Mouse (Mus musculus): ENCODE measurements around the gene Smco2.

Gene Smco2

DNA sequence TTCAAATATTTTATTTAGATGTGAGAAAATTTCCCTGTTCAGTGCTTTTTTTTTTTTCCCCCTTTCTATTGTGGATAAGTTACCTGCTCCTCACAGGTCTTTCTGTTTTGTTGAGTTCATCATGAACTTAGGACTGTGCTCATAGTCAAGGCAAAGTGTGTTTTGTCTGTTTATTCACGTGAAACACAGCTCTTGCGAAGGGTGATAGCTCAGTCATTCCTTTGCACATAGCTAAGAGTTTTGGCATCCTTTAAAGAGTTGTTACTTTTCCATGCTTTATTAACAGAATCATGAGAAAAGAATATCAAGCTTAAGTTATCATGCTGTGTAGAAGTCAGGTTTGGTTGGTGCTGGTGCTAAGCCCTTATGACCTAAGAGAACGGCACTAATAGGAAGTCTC lies 54.8 kb downstream of the Smco2 start:
- no peak for DNase-seq

DNA sequence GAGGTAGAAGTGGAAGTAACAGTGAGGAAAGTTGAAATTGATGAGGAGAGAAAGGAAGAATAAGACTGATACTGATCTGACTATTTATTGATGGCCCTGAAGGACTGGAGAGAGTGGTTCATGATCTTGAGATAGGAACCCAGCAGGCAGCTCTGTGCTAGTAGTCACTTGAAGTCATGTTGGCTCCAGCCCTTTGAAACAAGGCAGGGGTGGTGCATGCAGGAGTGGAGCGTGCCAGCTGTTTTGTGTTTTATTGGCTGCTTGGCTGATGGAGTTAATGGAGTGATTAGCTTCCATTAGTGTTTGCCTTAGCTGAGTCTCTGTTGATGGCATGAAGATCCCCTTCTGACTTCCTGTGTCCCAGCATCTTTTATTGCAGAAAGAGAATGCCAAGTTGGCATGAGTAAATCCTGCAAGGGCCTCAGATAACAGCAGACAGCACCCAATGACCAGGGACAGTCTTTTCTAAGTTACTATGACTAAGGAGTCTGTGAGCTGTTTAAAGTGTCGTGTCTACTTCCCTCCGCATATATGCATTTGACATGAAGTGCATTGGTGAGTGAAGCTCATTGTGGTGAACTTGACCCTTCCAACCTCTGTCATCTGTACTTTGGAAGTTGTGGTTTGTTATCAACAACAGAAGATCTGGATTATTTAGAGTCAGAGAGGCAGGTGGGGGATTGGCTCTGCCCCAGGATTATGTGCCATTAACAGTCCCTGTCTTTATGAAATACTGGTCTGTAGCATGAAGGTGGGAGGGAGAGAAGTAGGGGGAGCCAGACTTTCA lies 56.3 kb downstream of the Smco2 start:
- no peak for DNase-seq

DNA sequence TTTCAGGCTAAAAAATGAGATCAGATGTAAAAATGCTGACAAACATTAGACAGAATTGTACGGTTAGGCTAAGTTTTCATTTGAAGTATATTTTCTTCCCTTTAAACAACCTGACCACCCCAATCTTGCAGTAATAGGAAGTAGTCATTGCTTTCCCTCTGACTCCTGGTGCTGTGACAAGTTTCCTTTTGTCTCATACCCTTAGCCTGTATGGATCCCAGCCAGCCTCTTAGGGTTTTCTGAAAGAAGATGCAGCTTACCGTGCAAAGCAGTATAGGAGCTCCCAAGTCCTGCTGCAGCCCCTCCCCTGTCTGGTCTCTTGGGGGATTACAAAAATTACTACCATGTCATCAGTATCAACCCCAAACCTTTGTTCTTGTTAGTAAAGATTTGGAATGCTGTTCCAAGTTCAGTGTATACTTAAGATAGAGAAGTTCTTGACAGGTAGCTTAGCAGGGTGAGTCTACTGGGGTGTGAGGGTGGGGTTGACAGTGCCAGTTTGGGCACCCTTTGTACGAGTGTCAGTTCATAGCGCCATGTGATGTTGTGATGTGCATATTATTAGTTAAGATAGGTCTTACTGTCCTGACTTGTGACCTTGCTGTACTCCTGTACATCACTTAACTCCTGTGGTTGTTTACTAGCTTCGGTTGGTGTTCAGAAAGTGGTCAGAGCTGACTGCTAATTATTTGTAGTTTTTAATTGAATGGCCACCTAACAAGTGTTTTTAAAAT lies 57.3 kb downstream of the Smco2 start:
- DNase-seq: no peak

DNA sequence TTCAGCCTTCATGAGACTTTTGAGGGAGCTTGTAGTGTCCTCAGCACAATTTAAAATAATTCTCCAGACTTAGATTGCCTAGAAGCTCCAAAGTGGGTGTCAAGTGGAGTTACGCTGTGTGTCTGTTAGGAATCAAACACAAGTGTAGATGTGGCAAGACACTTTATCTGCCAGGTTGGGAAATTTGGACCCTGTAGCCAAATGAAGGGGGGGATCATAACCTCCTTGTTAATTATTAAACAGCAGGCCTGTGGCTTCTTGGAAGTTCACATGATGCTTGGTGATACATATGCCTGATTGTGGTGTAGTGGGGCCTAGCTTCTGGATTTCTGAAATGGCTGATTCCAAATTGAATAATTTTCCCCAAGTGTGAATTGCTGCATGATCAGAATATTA lies 57.9 kb downstream of the Smco2 start:
- DNase-seq: no peak

DNA sequence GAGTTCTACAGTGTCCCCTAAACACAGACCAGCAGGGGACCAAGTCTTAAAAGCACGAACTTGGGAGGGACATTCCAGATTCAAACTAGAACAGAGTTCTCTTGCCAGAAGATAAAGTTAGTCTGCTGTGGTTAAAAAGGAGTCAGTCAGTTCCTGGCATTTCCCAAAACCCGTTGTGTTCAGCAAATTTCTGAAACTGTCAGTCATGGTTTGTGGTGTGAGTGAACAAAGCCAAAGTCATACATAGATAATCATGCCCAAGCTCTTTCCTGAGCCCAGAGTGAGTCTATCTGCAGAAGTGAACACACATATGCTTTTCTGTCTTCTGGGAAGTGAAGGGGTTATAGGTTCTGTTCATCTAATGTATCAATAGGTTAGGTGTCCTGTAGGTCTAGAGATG lies 58.9 kb downstream of the Smco2 start:
- DNase-seq: no peak

DNA sequence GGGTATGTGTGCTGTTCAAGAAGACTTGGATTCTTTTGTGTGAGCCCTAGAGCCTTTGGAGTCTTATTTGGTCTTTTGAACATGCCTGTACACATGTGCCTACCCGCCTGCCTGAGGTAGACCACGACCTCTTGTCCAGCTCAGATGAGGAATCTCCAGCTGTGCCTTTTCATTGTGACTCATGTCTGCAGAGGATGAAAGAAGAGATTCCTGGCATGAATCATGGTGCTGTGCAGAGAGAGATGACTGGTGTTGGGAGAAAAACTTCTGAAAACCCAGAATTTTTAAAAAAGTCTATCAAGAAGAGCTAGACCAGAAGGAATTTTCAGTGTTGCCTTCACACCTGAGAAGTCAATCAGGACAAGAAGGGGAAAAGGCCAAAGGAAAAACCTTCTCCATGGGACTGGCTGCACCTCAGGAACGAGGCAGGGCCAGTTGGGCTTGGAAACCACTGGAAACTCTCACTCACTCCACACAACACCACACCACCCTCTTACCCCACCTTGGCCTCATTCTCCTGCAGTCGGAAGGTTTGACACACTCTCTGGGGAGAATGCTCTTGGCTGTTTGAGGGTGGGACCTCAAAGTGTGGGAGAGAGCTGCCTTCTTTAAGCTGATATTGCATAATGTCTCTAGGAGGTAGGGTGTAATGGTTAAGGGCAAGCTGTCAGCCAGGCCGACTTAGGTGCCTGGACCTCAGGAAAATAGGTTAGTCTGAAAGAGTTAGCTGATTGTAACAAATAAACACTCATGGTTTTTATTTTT lies 60.0 kb downstream of the Smco2 start:
- no peak for DNase-seq

DNA sequence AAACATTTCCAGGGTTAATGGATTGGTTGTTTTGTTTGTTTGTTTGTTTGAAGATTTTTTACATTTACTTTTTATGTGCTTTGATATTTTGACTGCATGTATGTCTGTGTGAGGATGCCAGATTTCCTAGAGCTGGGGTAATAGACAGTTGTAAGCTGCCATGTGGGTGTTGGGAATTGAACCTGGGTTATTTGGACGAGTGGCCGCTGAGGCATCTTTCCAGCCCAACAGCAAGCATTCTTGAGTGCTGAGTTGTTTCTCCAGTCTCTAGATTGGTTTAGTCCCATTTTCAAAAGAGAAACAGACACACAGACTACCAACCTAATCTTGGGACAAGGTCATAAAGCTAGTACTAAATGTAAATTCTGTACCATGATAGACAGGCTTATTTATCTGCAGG lies 60.9 kb downstream of the Smco2 start:
- no peak for DNase-seq

DNA sequence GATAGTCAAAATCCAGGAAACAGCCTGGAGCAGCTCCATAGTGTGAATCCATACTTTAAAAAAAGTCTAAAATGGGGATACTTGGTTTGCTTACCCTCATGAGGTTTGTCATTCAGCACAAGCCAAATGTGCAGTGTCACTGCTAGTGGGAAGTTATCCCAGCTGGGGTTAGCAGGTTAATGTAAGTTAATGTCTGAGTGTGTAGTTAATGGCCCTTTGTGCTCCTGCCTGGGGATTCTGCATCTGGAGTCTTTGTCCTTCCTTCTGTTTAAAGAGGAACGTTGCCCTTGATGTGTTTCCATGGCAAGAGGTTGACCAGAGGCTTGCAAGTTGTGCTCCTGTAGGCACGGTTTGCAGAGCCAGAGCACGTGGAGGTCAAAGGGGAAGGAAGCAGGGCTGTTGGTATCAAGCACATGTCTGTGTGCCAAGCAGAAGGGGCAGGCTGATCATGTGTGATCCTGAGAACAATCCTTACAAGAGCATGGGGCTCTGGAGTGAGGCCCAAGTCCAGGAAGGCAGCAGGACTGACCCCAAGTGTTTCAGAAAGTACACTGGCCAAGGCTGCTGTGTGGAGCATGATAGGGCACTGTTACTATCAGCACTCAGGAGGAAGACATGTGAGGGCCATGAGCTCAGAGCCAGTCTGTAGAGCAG lies 63.1 kb downstream of the Smco2 start:
- DNase-seq: no peak

DNA sequence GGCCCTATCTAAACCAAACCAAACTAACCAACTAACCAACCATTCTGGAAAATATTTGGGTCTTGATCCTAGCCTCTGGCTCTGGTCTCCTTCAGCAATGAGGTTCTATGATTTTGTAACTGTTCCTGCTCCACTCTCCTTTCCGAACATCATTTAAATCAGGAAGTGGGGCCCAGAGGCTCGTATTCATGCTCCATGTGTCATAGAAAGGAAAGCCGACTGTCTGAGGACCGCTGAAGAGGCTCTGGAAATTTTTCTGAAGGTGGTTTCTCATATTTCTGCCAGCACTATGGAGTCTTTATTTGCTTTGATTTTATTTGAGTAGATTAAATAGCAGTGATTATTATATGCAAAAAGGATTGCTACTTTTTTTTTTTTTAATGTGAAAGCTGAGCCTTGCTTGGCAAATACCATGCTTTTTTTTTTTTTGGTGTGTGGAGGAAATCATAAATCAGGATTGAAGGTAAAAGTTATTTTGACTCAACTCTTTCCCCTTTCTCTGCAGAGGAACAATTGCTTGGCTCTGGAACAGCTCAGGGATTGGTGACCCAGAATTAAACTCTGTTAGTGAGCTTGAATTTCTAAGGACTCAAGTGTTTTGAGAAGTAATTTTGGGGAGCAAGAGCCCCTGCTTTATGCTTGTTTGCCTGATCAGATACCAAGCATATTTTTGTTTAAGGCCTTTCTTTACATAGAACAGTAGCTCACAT lies 63.7 kb downstream of the Smco2 start:
- DNase-seq: no peak

DNA sequence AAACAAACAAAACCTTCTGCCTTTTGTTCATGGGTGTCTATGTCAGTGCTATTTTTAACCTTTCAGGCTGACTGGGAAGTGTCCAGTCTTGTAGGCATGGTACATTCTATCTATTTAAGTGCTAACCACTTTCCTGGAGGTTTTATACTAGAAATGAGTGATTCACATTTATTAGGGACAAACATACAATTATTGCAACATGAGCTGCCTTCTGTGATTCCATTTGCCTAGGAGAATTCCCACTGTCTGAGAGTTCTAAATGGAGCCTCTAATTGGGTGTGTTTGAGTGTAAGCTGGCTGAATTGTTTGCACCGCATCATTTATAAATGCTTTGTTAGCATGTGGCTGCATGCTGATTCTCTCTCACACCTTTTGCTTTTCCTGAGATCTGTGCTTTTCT lies 65.9 kb downstream of the Smco2 start:
- no peak for DNase-seq

DNA sequence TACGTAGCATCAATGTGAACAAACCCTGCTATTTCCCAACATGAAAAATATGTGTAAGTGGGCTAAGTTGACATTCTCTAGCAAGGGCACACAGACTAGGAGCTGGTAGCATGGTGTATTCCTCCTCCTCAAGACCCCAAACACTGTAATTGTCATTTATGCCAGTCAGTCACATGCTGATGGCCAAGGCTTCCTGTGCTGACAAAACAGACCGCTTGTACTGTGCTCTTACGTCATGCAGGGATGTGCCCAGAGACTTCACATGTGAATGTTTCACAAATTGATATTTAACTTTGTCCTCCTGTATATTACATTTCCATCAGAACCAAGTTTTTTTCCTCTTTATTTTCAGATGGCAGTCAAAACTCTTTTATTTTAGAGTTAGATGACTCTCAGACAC lies 67.5 kb downstream of the Smco2 start:
- DNase-seq: no peak

DNA sequence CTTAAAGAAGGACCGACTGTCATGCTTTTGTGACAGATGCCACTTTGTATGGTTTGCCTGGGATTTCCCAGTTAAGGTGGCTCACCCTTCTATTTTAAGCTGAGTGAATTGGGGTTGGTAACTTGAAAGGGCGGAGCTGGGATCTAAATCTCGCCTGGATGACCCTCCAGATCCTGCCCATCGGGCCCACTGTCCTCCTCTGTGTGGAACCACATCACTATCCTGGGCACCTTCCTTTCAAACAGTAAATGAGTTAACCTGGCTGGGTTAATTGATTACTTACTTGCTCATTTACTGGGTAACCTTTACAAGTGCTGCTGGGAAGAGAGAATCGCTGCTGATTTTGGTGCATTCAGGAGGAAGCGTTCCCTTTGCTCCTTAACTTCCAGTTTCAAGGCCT lies 68.4 kb downstream of the Smco2 start:
- DNase-seq: no peak

All from cerebellum, adult 11 months (tissue).